Mouse (Mus musculus) testis, adult 2 months (tissue): Measurements from ENCODE around the gene Tas2r143. TPM values are rescaled to one million over a fixed set of nuclear protein-coding genes. Genes with fewer than 3 reads are reported as not detected.
A peak's percentile ranks its signal among the peaks of the same experiment; 100 is the strongest.

ENCODE experiments used
- H3K27ac ChIP-seq: fragments of 200-500 bp; 2 replicates; pipeline ENCODE4 v1.5.1; 2012; ENCODE audit warnings: low read depth, low read length; ENCODE audit not compliant: control insufficient read depth, insufficient read depth
- H3K27me3 ChIP-seq: fragments of 200-500 bp; 2 replicates; pipeline ENCODE4 v1.6.1; 2012; ENCODE audit warnings: mild to moderate bottlenecking, low read length, moderate library complexity; ENCODE audit not compliant: control insufficient read depth, insufficient read depth
- H3K36me3 ChIP-seq: fragments of 200-500 bp; 2 replicates; pipeline ENCODE4 v1.6.1; 2012; ENCODE audit warnings: mild to moderate bottlenecking, low read length; ENCODE audit not compliant: control insufficient read depth, insufficient read depth
- H3K4me1 ChIP-seq: fragments of 200-500 bp; 2 replicates; pipeline ENCODE4 v1.6.1; 2012; ENCODE audit warnings: low read length; ENCODE audit not compliant: control insufficient read depth, insufficient read depth
- H3K4me3 ChIP-seq: fragments of 200-500 bp; 2 replicates; pipeline ENCODE4 v1.5.1; 2012; ENCODE audit warnings: low read depth, mild to moderate bottlenecking, low read length, moderate library complexity, mixed read lengths; ENCODE audit not compliant: control insufficient read depth
- CTCF ChIP-seq: fragments of 200-500 bp; IDR thresholded peaks from 2 replicates; pipeline ENCODE4 v1.5.1; 2012; ENCODE audit warnings: low read depth, mild to moderate bottlenecking, inconsistent platforms, low read length, moderate library complexity; ENCODE audit not compliant: control insufficient read depth, insufficient read depth, insufficient replicate concordance
- POLR2A ChIP-seq: fragments of 200-500 bp; IDR thresholded peaks from 2 replicates; pipeline ENCODE4 v1.6.1; 2012; ENCODE audit warnings: low read depth, mild to moderate bottlenecking, inconsistent platforms, low read length, moderate library complexity; ENCODE audit not compliant: control insufficient read depth
- polyA plus RNA-seq: library from polyadenylated mRNA; depleted of rRNA; stranded (reverse); fragments of >200 nt; gene quantifications from 2 replicates; pipeline ENCODE4 v1.2.3, GENCODE M21; 2012

Tas2r143 gene
- polyA plus RNA-seq, 1 experiment = not detected

GRCm38 (mm10) chr6:42369870-42370269, 30.2 kb upstream of the Tas2r143 start:
- no peaks in the 10 kb centered on the region for H3K36me3 ChIP-seq
- no peak overlapping the region for H3K27ac ChIP-seq

GRCm38 (mm10) chr6:42370630-42371363, 29.2 kb upstream of the Tas2r143 start:
- Histone ChIP-seq H3K27me3 (no peaks in the 10 kb centered on the region), H3K27ac (no peak overlapping the region), H3K4me1 (peaks cover 10% of the 10 kb centered on the region), H3K36me3 (no peaks in the 10 kb centered on the region), H3K4me3 (no peak overlapping the region)
- TF ChIP-seq POLR2A = no peak
- no peak for TF ChIP-seq CTCF

More at GRCm38 (mm10) chr6:42369870-42370269, 30.2 kb upstream of the Tas2r143 start:
- TF ChIP-seq CTCF (no peak), POLR2A (no peak)
- Histone ChIP-seq H3K4me1 (peaks cover 10% of the 10 kb centered on the region), H3K4me3 (no peak overlapping the region), H3K27me3 (no peaks in the 10 kb centered on the region)

- Histone ChIP-seq H3K4me3 (no peak overlapping the region), H3K36me3 (no peaks in the 10 kb centered on the region), H3K27me3 (no peaks in the 10 kb centered on the region), H3K4me1 (peaks cover 10% of the 10 kb centered on the region), H3K27ac (no peak overlapping the region)
- no peak for TF ChIP-seq CTCF
- TF ChIP-seq POLR2A = no peak
Observed at GRCm38 (mm10) chr6:42372001-42372400, 28.0 kb upstream of the Tas2r143 start.

- H3K27me3 ChIP-seq = no peaks in the 10 kb centered on the region
- H3K27ac ChIP-seq = no peak overlapping the region
- peaks cover 10% of the 10 kb centered on the region for H3K4me1 ChIP-seq
- no peaks in the 10 kb centered on the region for H3K36me3 ChIP-seq
- H3K4me3 ChIP-seq = peak overlapping the region; percentile 49; the same call in 1 of the 2 replicates
- no peak for TF ChIP-seq POLR2A
- no peak for TF ChIP-seq CTCF
Observed at GRCm38 (mm10) chr6:42372421-42372815, 27.6 kb upstream of the Tas2r143 start.

- no peak within 1 kb of the TSS for H3K27ac ChIP-seq
- no peaks in the 10 kb centered on the region for H3K27me3 ChIP-seq
- no peaks in the 10 kb centered on the region for H3K36me3 ChIP-seq
- no peak for TF ChIP-seq CTCF
- TF ChIP-seq POLR2A = no peak
- peak within 1 kb of the TSS; percentile 49 for H3K4me3 ChIP-seq
- H3K4me1 ChIP-seq = peaks cover 10% of the 10 kb centered on the region
Observed at GRCm38 (mm10) chr6:42372816-42373547, 27.1 kb upstream of the Tas2r143 start, which contains the start of gene Epha1. Gene Epha1, minus strand, starts transcription at chr6:42373268.

- H3K27me3 ChIP-seq = no peaks in the 10 kb centered on the region
- H3K4me1 ChIP-seq = peaks cover 10% of the 10 kb centered on the region
- no peaks in the 10 kb centered on the region for H3K36me3 ChIP-seq
- TF ChIP-seq CTCF (no peak), POLR2A (no peak)
- H3K4me3 ChIP-seq = peak overlapping the region; percentile 22; the same call in 1 of the 2 replicates
- H3K27ac ChIP-seq = no peak overlapping the region
Observed at GRCm38 (mm10) chr6:42373669-42374430, 26.2 kb upstream of the Tas2r143 start.

- Histone ChIP-seq H3K27me3 (no peaks in the 10 kb centered on the region), H3K27ac (no peak overlapping the region), H3K4me1 (peaks cover 10% of the 10 kb centered on the region), H3K4me3 (no peak overlapping the region), H3K36me3 (no peaks in the 10 kb centered on the region)
- TF ChIP-seq POLR2A = no peak
- no peak for TF ChIP-seq CTCF
Observed at GRCm38 (mm10) chr6:42374701-42375100, 25.3 kb upstream of the Tas2r143 start.
